Mouse (Mus musculus): Measurements from ENCODE around the gene Naa80.

GRCm38 (mm10) chr9:107551890-107552355 is 26.8 kb upstream of the Naa80 start:
- no peak for TF ChIP-seq ZNF384 (IDR thresholded peaks at IDR 0.05; ENCODE audit: low read depth, low read length)
- TF ChIP-seq CHD2 (IDR thresholded peaks at IDR 0.05; ENCODE audit: low read depth, low read length) = no peak
- TF ChIP-seq HCFC1 (IDR thresholded peaks at IDR 0.05; ENCODE audit: borderline replicate concordance, insufficient read depth, low read length) = no peak

Data from ES-E14 (cell line).